Mouse (Mus musculus) neutrophil, adult 59 days (primary cell): ENCODE results near the gene Slc3a1. TPM values are rescaled to one million over a fixed set of nuclear protein-coding genes. Genes with fewer than 3 reads are reported as not detected.

Experiments
- total RNA-seq, 2 experiments: library from RNA; stranded (reverse); gene quantifications; 1 replicate in 1 of 2; 2 replicates in 1 of 2; pipeline ENCODE4 v1.2.4; 2023

Gene Slc3a1
- total RNA-seq: under 1 TPM; 0.33 to 0.44 TPM

GRCm38 (mm10) chr17:85028093-85028739 is at the start of gene Slc3a1:
Gene Slc3a1, plus strand, starts transcription at chr17:85028376.

GRCm38 (mm10) chr17:85090120-85091099 is 62.2 kb downstream of the Slc3a1 start, which contains the start of the genes Prepl and Camkmt:
Gene Prepl, minus strand, starts transcription at chr17:85090241.
Gene Camkmt, plus strand, starts transcription at chr17:85090552.

Other genes starting within 250 kb of the Slc3a1 start
- 10 to 100 TPM; 14.1 to 17.0 TPM for gene Lrpprc, start 237.6 kb upstream of the Slc3a1 start, total RNA-seq
- gene Ppm1b, start 71.6 kb upstream of the Slc3a1 start, total RNA-seq: 10 to 100 TPM; 41.0 to 41.5 TPM
- 10 to 100 TPM in 1 of 2 experiments, 1 to 10 TPM in 1; 9.6 to 10.1 TPM for gene Prepl, start 61.9 kb downstream of the Slc3a1 start, total RNA-seq
- 1 to 10 TPM; 5.0 to 5.6 TPM for gene Camkmt, start 62.2 kb downstream of the Slc3a1 start, total RNA-seq